Mouse (Mus musculus) embryonic fibroblast, embryonic 13.5 days (primary cell): ENCODE measurements around the gene Fut11. TPM values are rescaled to one million over a fixed set of nuclear protein-coding genes. Genes with fewer than 3 reads are reported as not detected.

Experiments used
- H3K27ac ChIP-seq: 2 replicates; pipeline ENCODE4 v1.5.1; 2012; ENCODE audit warnings: low read length, control low read depth, inconsistent platforms; ENCODE audit not compliant: insufficient read depth
- H3K4me1 ChIP-seq: 2 replicates; pipeline ENCODE4 v1.6.1; 2011; ENCODE audit warnings: low read length; ENCODE audit not compliant: control insufficient read depth, insufficient read depth
- H3K4me3 ChIP-seq: 2 replicates; pipeline ENCODE4 v1.5.1; 2011; ENCODE audit warnings: mild to moderate bottlenecking, control low read depth, low read length; ENCODE audit not compliant: insufficient read depth
- CTCF ChIP-seq: IDR thresholded peaks from 2 replicates; pipeline ENCODE4 v1.5.1; 2011; ENCODE audit warnings: mild to moderate bottlenecking, control low read depth, low read length, moderate library complexity, borderline replicate concordance; ENCODE audit not compliant: insufficient read depth
- POLR2A ChIP-seq: IDR thresholded peaks from 2 replicates; pipeline ENCODE4 v1.6.1; 2011; ENCODE audit warnings: low read depth, mild to moderate bottlenecking, control low read depth, low read length, moderate library complexity
- polyA plus RNA-seq: library from polyadenylated mRNA; stranded (reverse); fragments of >200 nt; gene quantifications from 2 replicates; pipeline ENCODE4 v1.2.4, GENCODE M21; 2011; ENCODE audit warnings: low read depth; ENCODE audit not compliant: missing spikeins, insufficient read length

Fut11 gene
- polyA plus RNA-seq, 1 experiment: 24.4 TPM

DNA sequence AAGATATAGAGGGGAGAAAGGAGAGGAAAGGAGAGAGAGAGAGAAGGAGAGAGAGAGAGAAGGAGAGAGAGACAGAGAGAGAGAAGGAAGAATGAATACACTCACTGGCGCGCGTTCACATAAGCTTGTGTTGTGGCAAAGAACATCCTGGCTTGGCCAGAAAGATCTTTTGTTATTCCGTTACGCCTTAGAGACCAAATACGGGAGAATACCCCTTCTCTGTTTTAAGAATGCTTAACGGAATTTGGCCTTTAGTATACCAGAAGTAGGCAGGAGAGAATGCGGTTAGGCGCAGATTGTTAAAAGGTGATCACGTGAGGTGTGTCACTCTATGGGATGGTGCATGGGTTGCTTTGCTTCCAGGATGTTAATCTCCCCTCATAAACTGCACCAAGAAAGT lies 13.5 kb downstream of the Fut11 start:
- Histone ChIP-seq H3K27ac (peak overlapping the region; percentile 54), H3K4me1 (no peaks in the 10 kb centered on the region), H3K4me3 (peak overlapping the region; percentile 100)
- no peak for TF ChIP-seq CTCF
- 0 out of 2 replicates have a peak, but pooled peaks have one; percentile 14 for TF ChIP-seq POLR2A

DNA sequence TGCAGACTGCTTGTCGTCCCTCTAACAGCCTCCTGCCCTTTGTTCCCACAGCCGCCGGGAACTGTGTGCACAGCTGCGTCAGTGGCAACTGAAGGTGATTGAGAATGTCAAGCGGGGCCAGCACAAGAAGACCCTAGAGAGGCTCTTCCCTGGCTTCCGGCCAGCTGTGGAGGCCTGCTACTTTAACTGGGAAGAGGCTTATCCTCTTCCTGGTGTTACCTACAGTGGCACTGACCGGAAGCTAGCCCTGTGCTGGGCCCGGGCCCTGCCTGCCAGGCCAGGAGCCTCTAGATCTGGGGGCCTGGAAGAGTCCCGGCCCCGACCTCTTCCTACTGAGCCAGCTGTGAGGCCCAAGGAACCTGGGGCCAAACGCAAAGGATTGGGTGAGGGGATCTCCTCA lies 19.1 kb downstream of the Fut11 start:
- Histone ChIP-seq H3K4me1 (no peaks in the 10 kb centered on the region), H3K4me3 (no peak overlapping the region), H3K27ac (no peak overlapping the region)
- no peak for TF ChIP-seq POLR2A
- no peak for TF ChIP-seq CTCF

- Histone ChIP-seq H3K27ac (no peak overlapping the region), H3K4me3 (no peak overlapping the region), H3K4me1 (no peaks in the 10 kb centered on the region)
- TF ChIP-seq CTCF: no peak
- TF ChIP-seq POLR2A: no peak
Measured at GRCm38 (mm10) chr14:20718443-20718842, 23.7 kb downstream of the Fut11 start.

GRCm38 (mm10) chr14:20719767-20720166 lies 25.0 kb downstream of the Fut11 start:
- Histone ChIP-seq H3K4me3 (no peak overlapping the region), H3K4me1 (no peaks in the 10 kb centered on the region), H3K27ac (no peak overlapping the region)
- TF ChIP-seq CTCF (no peak), POLR2A (no peak)

DNA sequence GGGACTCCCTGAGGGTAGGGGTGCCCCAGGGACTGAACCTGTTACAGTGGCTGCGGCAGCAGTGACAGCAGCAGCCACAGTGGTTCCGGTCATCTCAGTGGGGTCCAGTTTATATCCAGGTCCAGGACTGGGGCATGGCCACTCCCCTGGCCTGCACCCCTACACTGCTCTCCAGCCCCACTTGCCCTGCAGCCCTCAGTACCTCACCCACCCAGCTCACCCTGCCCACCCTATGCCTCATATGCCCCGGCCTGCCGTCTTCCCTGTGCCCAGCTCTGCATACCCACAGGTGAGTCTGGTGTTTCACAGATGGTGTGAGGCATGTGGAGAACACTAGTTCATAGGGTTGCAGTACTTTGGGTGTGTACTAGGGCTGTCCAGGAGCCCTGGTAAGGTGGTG lies 26.6 kb downstream of the Fut11 start:
- Histone ChIP-seq H3K27ac (no peak overlapping the region), H3K4me3 (no peak overlapping the region)
- TF ChIP-seq POLR2A: no peak
- no peak for TF ChIP-seq CTCF

DNA sequence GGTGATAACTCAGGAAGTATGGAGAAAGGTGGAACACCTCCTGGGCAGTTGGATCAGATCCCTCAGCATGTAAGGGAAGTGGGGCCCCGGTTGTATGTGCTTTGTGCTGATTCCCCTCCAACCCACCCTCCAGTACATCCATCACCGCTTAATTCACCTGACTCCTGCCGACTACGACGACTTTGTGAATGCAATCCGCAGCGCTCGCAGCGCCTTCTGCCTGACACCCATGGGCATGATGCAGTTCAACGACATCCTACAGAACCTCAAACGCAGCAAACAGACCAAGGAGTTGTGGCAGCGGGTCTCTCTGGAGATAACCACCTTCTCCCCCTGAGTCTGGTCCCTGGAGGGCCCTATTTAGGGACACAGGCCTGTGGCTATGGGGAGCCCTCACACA lies 28.2 kb downstream of the Fut11 start:
- H3K4me1 ChIP-seq: no peaks in the 10 kb centered on the region
- H3K4me3 ChIP-seq: no peak overlapping the region
- no peak overlapping the region for H3K27ac ChIP-seq
- no peak for TF ChIP-seq CTCF
- no peak for TF ChIP-seq POLR2A

More for the DNA sequence above, 26.6 kb downstream of the Fut11 start:
- H3K4me1 ChIP-seq: no peaks in the 10 kb centered on the region

- no peak overlapping the region for H3K4me3 ChIP-seq
- no peak overlapping the region for H3K27ac ChIP-seq
- TF ChIP-seq POLR2A (no peak), CTCF (peak; percentile 45; the same call in 1 of the 2 replicates)
- H3K4me1 ChIP-seq: no peaks in the 10 kb centered on the region
Measured at GRCm38 (mm10) chr14:20724043-20724442, 29.3 kb downstream of the Fut11 start.

GRCm38 (mm10) chr14:20725660-20726339 lies 31.0 kb downstream of the Fut11 start:
- Histone ChIP-seq H3K4me3 (no peak overlapping the region), H3K4me1 (no peaks in the 10 kb centered on the region), H3K27ac (no peak overlapping the region)
- TF ChIP-seq POLR2A: no peak
- TF ChIP-seq CTCF: no peak

DNA sequence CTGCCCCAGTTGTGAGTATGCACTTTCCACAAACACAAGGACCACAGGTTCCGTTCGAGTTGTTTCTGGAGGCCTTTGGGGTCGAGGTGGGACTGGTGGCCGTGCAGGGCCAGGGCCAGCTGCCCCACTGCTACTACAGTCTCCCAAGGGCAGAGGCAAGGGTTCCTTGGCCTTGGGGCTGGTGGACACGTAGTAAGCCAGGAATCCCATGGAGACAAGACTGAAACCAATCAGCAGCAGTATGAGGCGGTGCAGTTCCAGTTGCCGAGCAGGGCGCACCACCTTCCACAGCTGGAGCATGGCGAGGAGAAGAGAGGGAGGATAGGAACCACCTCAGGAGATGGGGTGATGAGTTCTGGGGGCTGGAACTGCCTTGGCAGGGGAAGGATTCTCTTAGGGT lies 35.1 kb downstream of the Fut11 start:
- Histone ChIP-seq H3K27ac (no peak overlapping the region), H3K4me3 (no peak overlapping the region), H3K4me1 (0 out of 2 replicates have a peak, but pooled peaks cover 3% of the 10 kb centered on the region)
- no peak for TF ChIP-seq CTCF
- no peak for TF ChIP-seq POLR2A

- TF ChIP-seq CTCF: no peak
- TF ChIP-seq POLR2A: no peak
- H3K4me1 ChIP-seq: 0 out of 2 replicates have a peak, but pooled peaks cover 3% of the 10 kb centered on the region
- no peak overlapping the region for H3K27ac ChIP-seq
- H3K4me3 ChIP-seq: no peak overlapping the region
Measured at GRCm38 (mm10) chr14:20730853-20731602, 36.3 kb downstream of the Fut11 start.
